Mouse (Mus musculus) liver, adult 2 months (tissue): ENCODE measurements at regions not wholly inside any gene's neighbourhood (a gene's known extent, or its start where the extent isn't known, plus 50 kb on each side); places are given as distances from the start of the nearest gene placed in this dataset.

Experiments used
- DNase-seq: peaks from one replicate; pipeline ENCODE4 v3.0.0-alpha.2; 2011; ENCODE audit warnings: low read depth, low spot score; ENCODE audit errors: extremely low read depth
- H3K27ac ChIP-seq: fragments of 200-500 bp; replicated peaks from 2 replicates; pipeline ENCODE4 v1.5.1; 2012; ENCODE audit warnings: low read depth, mild to moderate bottlenecking, control low read depth, inconsistent platforms, low read length; ENCODE audit not compliant: insufficient read depth
- H3K27me3 ChIP-seq: fragments of 200-500 bp; 2 replicates; pipeline ENCODE4 v1.6.1; 2012; ENCODE audit warnings: mild to moderate bottlenecking, moderate library complexity, low read length, inconsistent platforms; ENCODE audit not compliant: control insufficient read depth, insufficient read depth
- H3K36me3 ChIP-seq: fragments of 200-500 bp; 2 replicates; pipeline ENCODE4 v1.6.1; 2012; ENCODE audit warnings: low read length, inconsistent platforms; ENCODE audit not compliant: control insufficient read depth, insufficient read depth
- H3K4me1 ChIP-seq: fragments of 200-500 bp; 2 replicates; pipeline ENCODE4 v1.6.1; 2011; ENCODE audit warnings: low read length; ENCODE audit not compliant: control insufficient read depth, insufficient read depth
- H3K4me3 ChIP-seq: fragments of 200-500 bp; 2 replicates; pipeline ENCODE4 v1.5.1; 2011; ENCODE audit warnings: low read depth, mild to moderate bottlenecking, control low read depth, low read length, moderate library complexity; ENCODE audit not compliant: insufficient read depth
- H3K79me2 ChIP-seq: fragments of 200-500 bp; 2 replicates; pipeline ENCODE4 v1.6.1; 2012; ENCODE audit warnings: inconsistent platforms, mild to moderate bottlenecking, low read length, moderate library complexity; ENCODE audit not compliant: control insufficient read depth, insufficient read depth
- H3K9ac ChIP-seq: fragments of 200-500 bp; 2 replicates; pipeline ENCODE4 v1.6.1; 2012; ENCODE audit warnings: low read depth, mild to moderate bottlenecking, control low read depth, inconsistent platforms, low read length
- CTCF ChIP-seq: fragments of 200-500 bp; IDR thresholded peaks from 2 replicates; pipeline ENCODE4 v1.5.1; 2011; ENCODE audit warnings: low read depth, low read length, control low read depth
- POLR2A ChIP-seq: fragments of 200-500 bp; IDR thresholded peaks from 2 replicates; pipeline ENCODE4 v1.6.1; 2011; ENCODE audit warnings: low read length, control low read depth; ENCODE audit not compliant: insufficient read depth; ENCODE audit errors: extremely low read depth
- whole genome bisulfite sequencing: fragments of 180-500 bp; shearing (Covaris S2); methylation state at CpG from one replicate; pipeline ENCODE4 v1.1.7; 2018; 5-methylcytosine and 5-hydroxymethylcytosine counted together

DNA sequence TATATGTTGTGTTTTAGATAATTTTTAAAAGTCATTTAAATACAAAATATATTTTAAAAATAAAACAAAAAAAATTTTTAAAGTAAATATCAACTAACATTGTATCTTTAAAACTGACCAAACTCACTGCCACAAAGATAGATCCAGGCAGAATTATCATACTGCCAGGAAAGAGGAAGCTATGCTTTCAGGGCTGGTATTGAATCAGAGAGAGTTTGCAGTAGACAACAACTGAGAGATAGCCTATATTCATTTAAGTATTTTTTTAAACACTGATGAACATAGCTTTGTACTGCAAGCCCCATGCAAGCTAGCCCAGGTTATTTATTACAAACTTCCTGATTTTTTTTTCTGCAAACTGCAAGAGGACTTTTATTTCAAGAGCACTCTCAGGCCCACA, 142.0 kb upstream of the Arhgap18 start:
- no peak for TF ChIP-seq POLR2A
- no peak for TF ChIP-seq CTCF
- H3K79me2 ChIP-seq = no peaks in the 10 kb centered on the region
- H3K27ac ChIP-seq = no peak overlapping the region
- no peak overlapping the region for H3K4me3 ChIP-seq
- no peaks in the 10 kb centered on the region for H3K36me3 ChIP-seq
- no peaks in the 10 kb centered on the region for H3K27me3 ChIP-seq
- no peak for DNase-seq
- no peak overlapping the region for H3K9ac ChIP-seq
- no peaks in the 10 kb centered on the region for H3K4me1 ChIP-seq

GRCm38 (mm10) chr10:26630196-26630760, 122.9 kb upstream of the Arhgap18 start:
- Histone ChIP-seq H3K4me3 (no peak overlapping the region), H3K36me3 (no peaks in the 10 kb centered on the region), H3K79me2 (no peaks in the 10 kb centered on the region), H3K9ac (no peak overlapping the region), H3K27me3 (no peaks in the 10 kb centered on the region), H3K27ac (no peak overlapping the region), H3K4me1 (no peaks in the 10 kb centered on the region)
- WGBS = 70% methylated on average over 4 of the region's 4 CpGs
- TF ChIP-seq POLR2A (no peak), CTCF (no peak)
- DNase-seq = no peak

GRCm38 (mm10) chr10:26632266-26632665, 121.0 kb upstream of the Arhgap18 start:
- H3K27ac ChIP-seq = no peak overlapping the region
- no peak overlapping the region for H3K9ac ChIP-seq
- TF ChIP-seq CTCF = no peak
- TF ChIP-seq POLR2A = no peak
- H3K36me3 ChIP-seq = no peaks in the 10 kb centered on the region
- 94% methylated on average over 5 of the region's 5 CpGs for WGBS
- H3K27me3 ChIP-seq = no peaks in the 10 kb centered on the region
- H3K4me1 ChIP-seq = no peaks in the 10 kb centered on the region
- no peaks in the 10 kb centered on the region for H3K79me2 ChIP-seq
- no peak overlapping the region for H3K4me3 ChIP-seq
- no peak for DNase-seq

DNA sequence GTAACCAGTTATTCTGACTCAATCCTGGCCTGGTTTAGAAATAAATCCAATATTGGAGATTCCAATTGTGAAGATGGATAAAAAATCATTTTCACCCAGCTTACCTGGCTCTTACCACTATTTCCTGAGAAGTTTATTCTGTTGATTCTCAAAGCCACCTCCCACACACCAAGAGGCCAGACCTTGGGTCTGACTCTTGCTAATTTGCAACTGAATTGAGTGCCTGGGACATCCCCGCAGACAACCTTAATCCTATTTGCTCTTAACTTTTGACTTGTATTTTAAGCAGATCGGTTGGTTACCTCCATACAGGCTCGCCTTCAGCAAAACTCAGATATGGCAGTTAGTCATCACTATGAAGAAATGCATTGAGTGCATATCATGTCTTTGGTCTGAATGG, 115.8 kb upstream of the Arhgap18 start:
- WGBS = 73% methylated on average over 3 of the region's 3 CpGs
- no peak overlapping the region for H3K9ac ChIP-seq
- H3K4me1 ChIP-seq = no peaks in the 10 kb centered on the region
- H3K36me3 ChIP-seq = no peaks in the 10 kb centered on the region
- no peak overlapping the region for H3K27ac ChIP-seq
- H3K27me3 ChIP-seq = no peaks in the 10 kb centered on the region
- DNase-seq = no peak
- TF ChIP-seq POLR2A (no peak), CTCF (no peak)
- no peak overlapping the region for H3K4me3 ChIP-seq
- H3K79me2 ChIP-seq = no peaks in the 10 kb centered on the region

GRCm38 (mm10) chr10:26638056-26638455, 115.2 kb upstream of the Arhgap18 start:
- Histone ChIP-seq H3K9ac (no peak overlapping the region), H3K4me1 (no peaks in the 10 kb centered on the region), H3K4me3 (no peak overlapping the region), H3K27me3 (no peaks in the 10 kb centered on the region), H3K36me3 (no peaks in the 10 kb centered on the region), H3K79me2 (no peaks in the 10 kb centered on the region), H3K27ac (no peak overlapping the region)
- no peak for TF ChIP-seq CTCF
- TF ChIP-seq POLR2A = no peak
- 72% methylated on average over 4 of the region's 4 CpGs for WGBS
- DNase-seq = no peak

GRCm38 (mm10) chr10:26639118-26639517, 114.1 kb upstream of the Arhgap18 start:
- no peaks in the 10 kb centered on the region for H3K36me3 ChIP-seq
- H3K4me3 ChIP-seq = no peak overlapping the region
- 86% methylated on average over 3 of the region's 3 CpGs for WGBS
- H3K27ac ChIP-seq = no peak overlapping the region
- H3K4me1 ChIP-seq = no peaks in the 10 kb centered on the region
- no peak for DNase-seq
- no peaks in the 10 kb centered on the region for H3K79me2 ChIP-seq
- H3K9ac ChIP-seq = no peak overlapping the region
- no peaks in the 10 kb centered on the region for H3K27me3 ChIP-seq
- TF ChIP-seq POLR2A (no peak), CTCF (no peak)
